Mouse (Mus musculus): Measurements from ENCODE around the gene Chka. TPM values are rescaled to one million over a fixed set of nuclear protein-coding genes. Genes with fewer than 3 reads are reported as not detected.
A peak's percentile ranks its signal among the peaks of the same experiment; 100 is the strongest.

Gene Chka
- total RNA-seq, 2 experiments from 2014 or later = 1.8 to 2.3 TPM

DNA sequence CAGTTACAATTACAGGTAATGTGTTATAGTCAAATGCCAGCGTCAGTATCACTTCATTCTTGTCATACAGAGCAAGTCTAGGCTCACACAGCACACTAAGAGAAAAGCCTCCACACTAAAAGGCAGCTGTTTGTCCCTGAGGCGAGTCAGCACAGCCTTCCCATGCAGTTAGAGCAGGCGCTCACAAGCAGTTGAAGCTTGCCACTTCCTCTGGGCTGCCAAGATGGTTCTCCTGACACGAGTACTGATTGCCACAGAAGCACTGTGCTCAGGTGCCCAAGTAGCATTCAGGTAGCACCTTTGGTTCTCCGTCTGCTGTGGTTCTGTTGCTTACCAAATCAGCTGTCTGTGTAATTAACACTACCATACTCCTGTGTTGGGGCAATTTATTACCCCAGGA lies 37.5 kb downstream of the Chka start:
- DNase-seq = no peak

- DNase-seq = no peak
These were observed 38.6 kb downstream of the Chka start for GRCm38 (mm10) chr19:3890181-3890580.

DNA sequence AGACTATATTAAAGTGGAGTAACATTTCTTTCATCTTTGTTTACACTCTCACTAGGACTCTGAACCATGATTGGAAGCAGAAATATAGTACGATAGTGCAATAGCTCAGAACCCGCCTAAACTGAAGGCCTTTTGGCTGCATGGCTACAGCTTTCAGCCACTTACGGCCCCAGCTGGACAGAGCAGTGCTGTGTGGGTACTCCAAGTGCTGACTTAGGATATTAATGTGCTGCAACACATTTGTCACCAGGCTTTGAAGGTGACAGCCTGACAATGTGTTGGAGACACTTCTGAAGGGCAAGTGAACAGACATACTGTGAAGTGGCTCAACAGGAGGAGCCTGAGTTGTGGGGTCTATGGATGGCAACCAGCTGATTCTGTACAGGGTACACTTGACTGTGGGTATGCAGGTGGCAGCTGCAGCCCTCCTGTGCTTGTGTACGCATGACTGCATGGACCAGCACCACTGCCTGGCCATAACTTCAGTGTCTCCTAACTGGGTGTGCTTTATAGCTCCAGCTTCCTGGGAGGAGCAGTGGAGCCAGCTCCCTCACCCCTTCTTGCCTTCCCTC lies 42.1 kb downstream of the Chka start:
- DNase-seq = no peak

GRCm38 (mm10) chr19:3894294-3894693 lies 42.7 kb downstream of the Chka start:
- DNase-seq = no peak

- no peak for DNase-seq
These were observed 43.6 kb downstream of the Chka start for GRCm38 (mm10) chr19:3895171-3895631.

- DNase-seq = no peak
These were observed 44.6 kb downstream of the Chka start for GRCm38 (mm10) chr19:3896208-3896607.

DNA sequence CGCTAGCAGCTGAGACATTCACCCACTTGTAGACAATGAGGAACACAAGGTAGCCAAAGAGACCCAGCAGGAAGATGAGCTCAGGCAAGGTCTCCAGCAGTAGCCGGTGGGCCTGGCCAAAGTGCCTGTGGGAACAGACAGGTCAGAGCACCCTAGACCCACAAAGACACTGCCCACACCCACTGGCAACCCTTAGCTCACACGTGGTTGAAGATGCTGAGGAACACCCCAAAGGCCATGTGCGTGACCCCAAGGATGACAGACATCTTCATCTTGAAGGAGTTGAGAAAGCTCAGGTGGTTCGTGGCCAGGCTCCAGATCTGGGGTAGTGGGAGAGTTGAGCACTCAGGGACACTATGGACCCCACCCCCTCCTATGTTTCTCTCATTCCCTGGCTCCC lies 46.0 kb downstream of the Chka start:
- no peak for DNase-seq

- DNase-seq = no peak
These were observed 47.4 kb downstream of the Chka start for GRCm38 (mm10) chr19:3898952-3899351.

GRCm38 (mm10) chr19:3899618-3900017 lies 48.0 kb downstream of the Chka start:
- DNase-seq = no peak

GRCm38 (mm10) chr19:3902966-3903365 lies 51.4 kb downstream of the Chka start:
- DNase-seq = no peak

- no peak for DNase-seq
These were observed 52.2 kb downstream of the Chka start for GRCm38 (mm10) chr19:3903648-3904362.

- no peak for DNase-seq
These were observed 52.7 kb downstream of the Chka start for GRCm38 (mm10) chr19:3904363-3904675.

DNA sequence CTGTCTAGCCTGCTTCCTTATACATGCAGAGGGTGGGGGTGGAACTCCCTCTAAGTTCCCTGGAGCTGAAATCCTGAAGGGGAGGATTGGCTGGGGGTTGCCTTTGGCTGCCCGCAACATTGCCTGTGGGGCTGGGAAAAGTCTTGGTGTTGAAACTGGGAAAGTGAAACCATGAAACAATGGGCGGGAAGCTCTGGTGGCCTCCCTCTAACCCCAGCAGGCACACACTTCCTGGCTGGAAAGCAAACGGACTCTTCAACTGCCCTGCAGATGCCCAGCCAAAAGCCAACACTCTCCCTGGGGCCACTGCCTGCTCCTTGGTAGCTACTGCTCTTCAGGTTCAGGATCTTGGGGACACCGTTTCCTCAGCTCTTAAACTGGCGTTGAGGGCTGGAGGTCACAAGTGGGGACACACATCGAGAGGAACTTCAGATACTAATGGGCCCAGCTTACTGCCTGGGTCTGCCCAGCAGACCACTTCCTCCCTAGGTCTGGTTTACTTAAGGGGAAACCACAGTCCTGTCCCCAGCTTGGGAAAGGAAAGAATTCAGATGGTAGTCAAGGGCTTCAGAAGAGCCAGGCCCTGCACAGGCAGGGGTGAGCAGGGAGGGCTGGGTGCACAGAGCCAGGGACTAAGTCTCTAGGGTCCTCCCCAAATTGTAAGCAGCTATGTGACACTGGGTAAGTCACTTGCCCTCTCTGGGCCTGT lies 53.8 kb downstream of the Chka start:
- DNase-seq = no peak

DNA sequence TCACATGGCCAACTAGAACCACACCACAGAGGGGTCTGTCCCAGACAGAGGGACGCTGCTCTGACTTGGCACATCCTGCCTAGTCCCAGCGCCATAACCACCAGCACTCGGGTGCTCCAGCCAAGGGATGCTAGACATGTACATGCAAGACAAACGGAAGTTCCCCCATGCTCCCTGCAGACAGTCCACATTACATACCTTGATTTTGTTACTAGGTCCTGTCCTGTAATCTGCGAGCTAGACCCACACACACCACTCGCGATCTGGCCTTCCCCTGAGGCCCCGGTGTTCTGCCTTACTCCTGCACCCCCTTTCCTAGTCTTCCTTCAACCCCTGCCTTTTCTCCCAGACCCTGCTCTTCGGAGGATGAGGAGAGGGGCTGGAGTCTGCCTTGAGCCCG lies 54.8 kb downstream of the Chka start:
- DNase-seq = no peak

DNA sequence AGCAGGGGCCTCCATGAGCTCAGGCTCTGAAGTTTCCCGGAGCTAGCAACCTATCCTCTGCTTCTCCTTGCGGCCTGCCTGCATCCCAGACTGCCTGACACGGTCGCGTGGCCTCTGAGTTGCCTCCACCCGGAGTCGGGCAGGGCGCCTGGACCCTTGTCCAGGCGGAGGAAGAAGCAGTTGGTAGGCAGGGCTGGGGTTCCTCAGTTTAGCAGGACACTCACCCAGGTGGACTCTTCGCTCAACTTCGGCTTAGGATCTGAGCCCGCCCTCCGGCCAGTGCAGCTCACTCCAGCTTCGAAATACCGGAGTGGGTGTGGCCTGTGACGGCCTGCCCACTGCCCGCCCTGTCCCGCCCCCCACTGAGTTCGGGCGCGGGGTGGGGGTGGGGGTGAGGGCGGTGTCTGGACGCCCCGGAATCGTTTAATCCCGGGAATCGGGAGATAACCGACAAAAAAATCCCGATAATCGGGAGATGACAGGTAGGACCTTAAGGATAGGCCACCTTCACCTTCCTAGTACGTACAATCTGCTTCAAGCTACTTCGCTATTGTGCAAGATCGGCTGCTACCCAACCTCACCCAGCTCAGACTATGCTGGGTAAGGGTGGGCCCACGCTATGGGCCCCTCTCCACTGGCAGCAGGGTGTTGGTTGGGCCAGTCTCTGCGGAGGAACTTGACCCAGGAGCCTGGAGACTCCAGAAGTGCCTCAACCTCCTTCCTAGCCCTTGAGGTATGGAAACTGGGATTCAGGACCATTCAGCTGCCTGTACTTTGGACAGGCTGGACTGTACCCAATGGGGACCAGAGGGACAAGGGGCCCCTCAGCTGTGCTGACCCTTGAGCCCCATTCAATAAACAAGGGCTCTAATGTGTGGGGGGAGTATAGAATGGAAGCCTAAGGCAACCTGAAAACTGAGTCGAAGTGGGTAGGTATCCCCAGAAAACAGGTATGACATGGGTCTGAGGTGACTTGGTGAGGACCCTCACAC lies 55.5 kb downstream of the Chka start, which contains the start of gene Tcirg1:
Gene Tcirg1, minus strand, starts transcription at position 339 of the 992 bp plus-strand sequence.
- peak; percentile 84 for DNase-seq

GRCm38 (mm10) chr19:3907876-3908660 lies 56.5 kb downstream of the Chka start:
- no peak for DNase-seq

DNA sequence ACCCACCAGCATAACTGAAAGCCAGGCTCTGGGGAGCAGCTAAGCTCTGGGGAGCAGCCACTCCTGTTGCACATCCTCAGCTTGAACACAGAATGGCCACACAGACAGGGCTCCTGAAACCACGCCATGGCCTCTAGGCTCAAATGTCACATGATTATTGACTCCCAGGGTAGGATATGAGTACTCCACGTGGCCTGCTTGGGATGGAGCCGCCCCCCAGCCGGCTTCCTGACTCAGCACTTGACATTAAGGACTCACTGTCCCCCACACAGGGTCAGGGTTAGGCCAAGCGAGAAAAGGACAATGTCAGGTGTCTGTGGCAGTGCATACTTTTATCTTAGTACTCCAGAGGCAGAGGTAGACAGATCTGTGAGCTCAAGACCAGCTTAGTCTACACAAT lies 58.6 kb downstream of the Chka start:
- DNase-seq = no peak

DNA sequence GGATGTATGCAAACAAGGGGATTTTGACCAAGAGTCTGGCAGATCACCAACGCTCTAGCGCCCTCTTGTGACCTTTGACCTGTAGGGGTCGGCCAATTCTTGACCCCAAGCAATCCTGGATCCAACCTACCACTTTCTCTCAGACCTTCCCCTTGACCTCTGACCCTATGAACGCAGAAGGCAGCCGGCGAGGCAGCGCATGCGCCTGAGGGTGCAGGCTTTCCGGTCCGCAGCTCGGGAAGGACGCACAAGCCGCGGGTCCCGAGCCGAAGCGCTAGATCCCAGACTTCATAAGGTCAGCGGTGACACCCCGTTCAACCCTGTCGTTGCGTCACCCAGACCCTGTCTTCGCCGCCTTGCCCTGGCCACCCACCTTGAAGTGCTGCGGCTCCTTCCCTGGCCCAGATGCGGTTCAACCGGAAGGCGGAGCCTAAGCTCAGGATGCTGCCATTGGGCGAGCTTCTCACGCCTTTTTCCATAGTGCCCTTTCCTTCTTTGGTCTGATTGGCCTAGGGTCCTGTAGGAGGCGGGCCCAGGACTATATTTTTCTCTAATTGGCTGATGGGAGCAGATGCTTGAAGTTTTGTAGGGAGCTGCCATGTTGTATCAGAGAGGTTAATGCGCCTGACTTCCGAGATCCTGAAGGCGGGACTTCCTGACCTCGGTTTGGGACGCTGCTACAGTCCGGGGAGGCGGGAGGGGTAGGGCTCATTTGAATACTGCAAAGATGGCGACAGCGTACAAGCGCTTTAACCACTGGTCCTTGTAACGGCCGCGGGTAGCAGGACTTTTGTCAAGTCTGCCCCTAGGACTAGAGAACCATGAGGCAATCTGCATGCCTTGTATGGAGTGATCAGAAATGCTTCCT lies 61.0 kb downstream of the Chka start, which contains the start of gene Ndufs8:
Gene Ndufs8, minus strand, starts transcription at position 438 of the 868 bp plus-strand sequence.
- DNase-seq = peak; percentile 95

DNA sequence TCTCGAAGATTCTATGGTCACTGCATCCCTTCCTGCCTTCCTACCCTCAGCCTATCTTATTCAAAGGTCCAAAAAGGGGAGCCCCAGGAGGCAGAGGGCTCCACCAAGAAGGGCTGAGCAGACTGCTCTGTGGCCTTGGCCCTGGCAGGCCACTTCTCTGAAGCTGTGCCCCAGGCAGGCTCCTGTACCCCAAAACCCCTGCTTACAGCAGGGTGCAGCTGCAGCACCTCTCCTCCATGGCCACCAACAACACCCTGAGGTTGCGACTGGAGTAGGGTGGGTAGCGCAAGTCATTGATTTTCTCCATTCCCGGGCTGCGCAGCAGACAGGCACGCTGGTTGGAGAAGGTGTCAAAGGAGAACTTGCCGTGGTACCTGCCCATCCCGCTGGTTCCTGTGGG lies 62.1 kb downstream of the Chka start:
- no peak for DNase-seq

DNA sequence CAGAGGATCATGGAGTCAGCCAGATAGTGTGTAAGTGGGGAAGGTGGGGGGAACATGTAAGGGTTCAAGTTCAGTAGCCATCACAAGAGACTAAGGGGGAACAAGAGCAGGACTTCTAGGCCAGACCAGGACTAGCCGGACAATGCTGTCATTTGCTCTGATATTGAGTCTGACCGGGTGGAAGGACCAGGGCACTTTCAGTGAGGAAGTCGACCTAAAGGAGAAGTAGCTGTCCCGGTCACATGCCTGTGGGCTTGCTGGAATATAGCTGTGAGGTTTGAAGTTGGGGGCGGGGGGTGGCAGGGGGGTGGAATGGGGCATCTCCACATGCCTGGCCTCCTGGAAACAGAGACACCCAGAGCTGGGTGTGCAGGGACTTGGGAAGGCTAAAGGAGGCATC lies 63.0 kb downstream of the Chka start:
- DNase-seq = no peak

Data from gastrocnemius, postnatal 25 days (tissue).